Mouse (Mus musculus) retina, postnatal 7 days (tissue): ENCODE data around the gene Ppara.
A peak's percentile ranks its signal among the peaks of the same experiment; 100 is the strongest.

ENCODE experiments used
- DNase-seq: peaks from one replicate; pipeline ENCODE4 v3.0.0-alpha.2; 2012; ENCODE audit warnings: low read depth, low spot score

The Ppara gene

DNA sequence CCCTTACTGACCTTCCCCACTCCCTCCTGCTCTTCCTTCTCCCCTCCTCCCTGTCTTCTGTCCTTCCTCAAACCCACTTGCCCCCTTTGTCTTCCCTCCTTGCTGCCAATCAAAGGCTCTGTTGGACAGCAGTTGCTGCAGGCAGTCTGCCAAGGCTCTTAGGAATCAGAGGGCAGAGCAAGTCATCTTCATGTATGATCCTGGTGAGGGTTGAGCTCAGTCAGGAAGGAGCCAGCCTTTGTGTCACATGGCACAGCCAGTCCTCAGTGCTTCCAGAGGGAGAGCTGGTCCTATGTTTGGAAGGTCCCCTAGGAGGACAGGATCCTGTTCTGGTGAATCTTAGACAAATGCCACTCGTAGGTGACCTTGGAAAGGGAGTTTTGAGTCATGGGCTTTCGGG, 68.1 kb downstream of the Ppara start:
- DNase-seq, result no peak

DNA sequence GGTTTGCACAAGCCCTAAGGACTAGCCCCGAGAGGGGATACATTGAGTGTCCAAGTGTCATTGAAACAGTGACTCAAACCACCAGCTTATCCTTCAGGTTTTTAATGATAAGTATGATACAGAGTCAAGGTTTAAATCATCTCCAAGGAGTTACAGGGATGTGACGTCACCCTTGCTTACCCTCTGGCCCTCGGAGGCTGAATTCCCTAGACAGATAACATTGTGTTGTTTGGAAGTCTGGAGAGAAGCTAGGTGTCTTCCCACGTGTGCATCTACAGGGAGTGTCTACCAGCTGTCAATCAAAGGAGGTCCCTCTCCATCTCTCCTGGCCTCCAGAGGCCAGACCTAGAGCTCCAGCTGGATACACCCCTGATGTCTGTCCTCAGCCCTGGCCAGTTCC, 72.1 kb downstream of the Ppara start:
- no peak for DNase-seq

DNA sequence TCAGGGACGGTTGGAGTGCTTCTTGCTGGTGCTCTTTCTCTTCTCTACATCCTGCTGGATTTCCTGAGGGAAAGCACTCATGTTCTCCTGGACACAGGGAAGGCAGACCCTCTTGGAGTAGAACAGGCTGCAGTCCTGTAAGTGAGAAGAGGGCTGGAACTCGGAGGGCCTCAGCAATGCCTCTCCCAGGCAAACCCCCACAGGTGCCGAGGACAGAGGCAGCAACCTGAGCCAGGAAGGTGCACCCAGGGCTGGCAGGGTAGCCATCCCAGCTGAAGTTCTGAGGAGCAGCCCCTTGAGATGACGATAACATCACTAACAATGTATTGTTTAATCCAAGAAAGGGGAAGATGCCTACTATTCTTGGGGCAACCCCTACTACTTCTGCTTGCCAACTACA, 72.6 kb downstream of the Ppara start:
- DNase-seq, result no peak

DNA sequence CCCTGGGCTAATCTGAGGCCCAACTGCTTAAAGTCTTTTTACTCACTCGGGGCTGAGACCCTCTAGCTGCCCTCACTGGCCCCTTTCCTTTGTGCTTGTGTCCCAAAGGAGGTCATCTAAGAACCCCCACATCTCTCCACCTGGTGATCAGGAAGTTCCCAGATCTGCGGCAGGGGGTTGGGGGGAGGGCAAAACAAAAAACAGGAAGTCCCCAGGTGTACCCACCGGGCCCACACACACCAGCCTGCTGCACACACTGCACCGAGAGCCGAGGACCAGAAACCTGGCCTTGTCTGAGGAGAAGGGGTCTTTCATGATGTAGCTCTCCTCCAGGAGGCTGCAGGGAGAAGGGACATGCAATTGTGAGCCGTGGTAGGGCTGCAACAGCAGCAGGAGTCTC, 73.2 kb downstream of the Ppara start:
- no peak for DNase-seq

DNA sequence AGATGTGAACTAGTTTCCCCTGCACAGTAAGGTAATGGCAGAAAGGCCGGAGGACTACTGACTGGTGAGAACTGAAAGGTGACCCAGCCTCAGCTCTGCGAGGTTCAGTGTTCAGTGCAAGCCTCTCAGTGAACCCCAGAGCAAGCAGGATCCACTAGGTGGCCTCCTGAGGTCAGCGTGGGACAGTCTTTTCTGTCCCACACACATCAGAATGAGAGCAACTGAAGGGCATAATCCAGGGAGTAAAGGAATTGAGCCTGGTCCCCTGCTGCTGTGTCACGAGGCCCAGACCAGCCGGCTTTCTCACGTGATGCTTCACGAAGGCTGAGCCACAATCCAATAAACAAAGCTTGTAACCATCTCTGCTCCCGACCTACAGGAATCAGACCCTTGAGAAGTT, 73.7 kb downstream of the Ppara start:
- no peak for DNase-seq

DNA sequence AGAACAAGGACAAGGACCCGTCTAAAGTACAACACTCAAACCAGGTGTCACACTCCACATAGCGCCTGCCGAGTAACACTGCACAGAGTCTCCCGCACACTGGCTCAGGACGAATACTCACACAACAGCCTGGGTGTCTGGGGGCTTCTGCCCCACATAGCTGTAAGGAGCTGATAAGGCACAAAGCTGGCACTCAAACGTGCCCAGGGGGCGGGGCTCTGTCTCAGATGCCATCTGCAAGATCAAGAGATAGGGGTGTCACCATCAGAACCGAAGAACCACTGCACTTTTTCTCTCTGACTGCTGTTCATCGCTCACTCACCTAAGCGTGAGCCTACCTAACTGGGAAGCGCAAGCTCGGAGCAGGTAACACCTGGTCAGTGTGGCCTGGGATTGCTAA, 74.3 kb downstream of the Ppara start:
- DNase-seq, result no peak

DNA sequence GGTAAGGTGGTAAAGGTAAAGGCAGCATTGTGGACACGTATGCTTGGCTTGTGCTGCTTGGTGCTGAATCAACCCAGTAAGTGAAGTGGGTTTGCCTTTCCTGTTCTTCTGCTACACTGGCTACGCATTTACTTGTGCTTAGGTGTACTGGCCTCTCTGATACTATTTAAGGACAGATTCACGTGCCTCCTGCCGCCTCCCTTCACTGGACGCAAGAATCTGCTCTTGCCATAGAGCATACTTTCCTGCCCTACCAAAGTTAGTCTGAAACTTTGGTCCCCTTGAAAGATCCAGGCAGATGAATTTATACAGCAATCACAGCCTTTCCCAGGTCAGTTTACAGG, 75.7 kb downstream of the Ppara start:
- DNase-seq, result no peak

DNA sequence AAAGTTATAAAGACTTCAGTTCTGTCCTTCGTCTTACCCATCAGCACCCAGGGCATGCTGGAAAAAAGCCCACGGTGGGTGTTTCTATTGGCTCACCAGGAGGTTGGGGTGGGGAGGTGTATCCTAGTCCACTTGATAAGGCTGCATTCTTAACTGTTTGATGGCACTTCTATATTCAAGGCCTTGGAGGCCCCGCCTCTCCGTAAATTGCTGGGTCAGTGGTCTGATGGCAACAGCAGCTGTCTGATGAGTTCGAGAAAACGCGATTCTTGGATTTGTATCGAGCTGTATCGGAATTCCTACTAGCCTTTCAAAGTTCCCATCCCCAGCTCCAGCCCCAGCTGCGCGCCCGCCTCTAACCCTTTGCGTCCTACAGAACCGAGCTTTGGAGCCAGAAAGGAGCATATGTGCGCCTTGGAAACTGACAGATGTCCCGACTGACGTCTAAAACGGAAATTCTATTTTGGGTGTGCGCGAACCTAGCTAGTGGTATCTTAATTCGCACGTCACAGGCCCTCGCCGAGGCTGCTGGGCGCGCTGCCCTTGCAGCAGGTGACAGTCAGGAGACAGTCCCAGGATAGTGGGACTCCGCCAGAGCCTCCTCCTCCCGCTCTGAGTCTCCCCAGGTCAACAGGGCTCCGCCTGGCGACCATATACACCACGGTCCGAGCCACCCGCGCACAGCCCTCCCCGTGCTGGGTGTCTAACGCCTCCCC, 76.2 kb downstream of the Ppara start:
- no peak for DNase-seq

DNA sequence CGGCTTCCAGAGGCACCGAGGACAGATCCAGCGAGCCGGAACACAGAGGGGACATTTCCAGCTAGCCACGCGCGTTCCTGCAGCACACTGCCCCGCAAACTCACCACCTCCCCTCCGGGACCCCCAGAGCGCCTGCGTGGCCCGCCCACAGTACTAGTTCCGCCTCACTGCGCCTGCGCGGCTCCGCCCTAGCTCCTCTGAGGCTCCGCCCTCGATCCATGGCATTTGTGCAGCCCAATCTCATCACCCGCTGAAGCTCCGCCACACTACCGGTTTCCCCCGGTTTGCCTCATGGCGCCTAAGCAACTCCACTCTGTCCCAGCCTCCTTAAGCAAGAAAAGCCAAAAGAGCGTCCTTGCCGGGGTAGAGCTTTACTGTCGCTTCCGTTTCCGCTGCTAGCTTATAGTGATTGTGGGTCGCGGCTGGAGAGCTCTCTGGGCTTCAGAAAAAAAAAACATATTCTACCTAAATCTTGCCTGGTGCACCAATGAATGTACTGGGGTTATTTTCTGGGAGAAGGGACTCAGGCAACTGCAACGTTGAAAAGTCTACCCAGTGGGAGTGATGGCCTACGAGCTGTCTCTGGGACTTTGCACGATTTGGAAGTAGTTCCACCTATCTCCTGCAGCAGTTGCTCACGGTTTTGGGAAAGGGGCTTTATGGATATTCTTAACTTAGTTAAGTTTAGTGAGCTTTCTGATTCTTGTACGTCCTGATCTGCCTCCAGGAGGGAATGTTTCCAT, 76.9 kb downstream of the Ppara start, which contains the start of gene Cdpf1:
Gene Cdpf1, minus strand, starts transcription at position 163 of the 743 bp plus-strand sequence.
- DNase-seq, result peak; percentile 97

DNA sequence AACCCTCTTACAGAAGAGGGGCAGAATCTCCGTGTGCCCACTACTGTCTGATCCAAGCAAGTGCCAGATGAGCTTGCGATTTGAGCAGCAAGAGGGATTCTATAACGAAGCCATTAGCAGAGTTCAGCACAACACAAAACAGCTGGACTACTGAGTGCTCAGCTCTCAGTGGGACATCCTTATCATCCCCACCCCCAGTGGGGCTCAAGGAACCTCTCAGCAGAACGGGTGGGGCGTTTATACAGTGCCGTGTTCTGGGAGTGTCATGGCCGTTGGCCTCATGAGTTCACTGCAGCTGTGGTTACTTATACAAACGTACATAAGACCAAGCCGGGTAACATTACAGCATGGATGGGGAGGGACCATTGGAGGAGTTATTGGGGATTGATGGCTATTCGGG, 78.6 kb downstream of the Ppara start:
- DNase-seq, result no peak

DNA sequence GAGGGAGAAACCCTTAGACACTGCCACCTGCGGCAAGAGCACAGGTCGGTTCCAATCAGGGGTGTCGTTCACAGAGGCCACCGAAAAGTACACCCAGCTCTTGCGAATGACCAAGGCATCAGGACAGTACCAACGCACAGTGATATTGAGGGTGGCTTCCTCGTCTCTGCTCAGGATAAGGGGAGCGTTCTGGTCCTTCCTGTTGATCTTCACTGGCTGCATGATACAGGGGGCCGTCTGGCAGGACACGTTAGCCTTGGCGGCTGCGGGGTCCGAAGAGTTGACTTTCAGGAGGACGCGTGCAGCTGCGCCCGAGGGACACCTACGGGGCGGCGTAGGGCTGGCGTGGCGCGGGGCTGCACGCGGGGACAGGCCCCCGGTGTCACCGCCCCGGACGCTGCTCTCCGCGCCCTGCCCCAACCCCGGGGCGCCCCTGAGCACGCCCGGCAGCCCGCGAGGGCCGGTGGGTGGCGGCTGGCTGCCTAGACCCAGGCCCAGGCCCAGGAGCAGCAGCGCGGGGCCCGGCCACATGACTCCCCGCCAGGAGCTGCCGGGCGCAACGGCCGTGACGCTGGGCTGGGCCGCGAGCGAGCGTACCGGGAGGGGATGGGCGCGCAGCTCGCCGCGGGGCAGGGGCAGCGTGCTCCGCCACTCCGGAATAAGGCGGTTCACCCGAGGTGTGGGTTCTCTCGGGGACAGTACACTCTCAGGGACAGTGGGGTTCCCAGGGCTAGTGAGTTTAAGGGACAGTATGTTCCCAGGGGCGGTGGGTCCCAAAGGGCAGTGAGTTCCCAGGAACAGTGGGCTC, 86.6 kb downstream of the Ppara start, which contains the start of gene Pkdrej:
Gene Pkdrej, minus strand, starts transcription at position 532 of the 808 bp plus-strand sequence.
- no peak for DNase-seq

DNA sequence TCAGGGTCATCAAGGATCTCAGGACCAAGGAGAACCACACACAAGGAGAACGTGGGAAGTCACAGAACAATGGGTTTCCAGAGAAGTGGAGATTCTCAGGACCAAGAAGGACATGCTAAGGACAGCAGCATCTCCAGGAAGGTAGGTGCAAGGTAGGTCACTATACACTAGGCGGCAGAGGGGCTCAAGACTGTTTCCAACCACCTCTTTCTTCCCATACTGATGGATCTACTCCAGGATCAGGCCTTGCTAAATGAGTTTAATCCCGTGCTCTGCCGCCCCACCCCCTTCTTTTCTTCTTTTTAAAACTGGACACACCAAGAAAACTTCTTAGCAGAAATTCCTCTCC, 87.2 kb downstream of the Ppara start:
- DNase-seq, result no peak

DNA sequence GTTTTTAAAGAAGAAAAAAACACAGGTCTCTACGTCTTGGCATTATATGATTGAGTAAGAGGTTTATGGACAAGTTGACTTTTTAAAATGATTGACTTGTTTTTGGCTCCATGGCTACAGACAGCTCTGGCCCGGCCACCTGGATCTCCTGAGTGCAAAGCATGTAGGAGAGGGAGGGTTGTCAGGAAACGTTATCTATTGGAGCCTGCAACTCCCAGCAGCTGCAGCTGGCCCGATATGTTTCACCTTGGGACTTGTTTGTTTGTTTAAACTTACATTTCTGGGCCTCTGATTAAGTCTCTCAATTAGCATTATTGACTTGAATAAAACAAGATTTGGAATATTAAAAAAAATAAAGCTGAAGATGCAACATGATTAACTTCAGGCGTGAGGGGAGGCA, 91.9 kb downstream of the Ppara start:
- no peak for DNase-seq

DNA sequence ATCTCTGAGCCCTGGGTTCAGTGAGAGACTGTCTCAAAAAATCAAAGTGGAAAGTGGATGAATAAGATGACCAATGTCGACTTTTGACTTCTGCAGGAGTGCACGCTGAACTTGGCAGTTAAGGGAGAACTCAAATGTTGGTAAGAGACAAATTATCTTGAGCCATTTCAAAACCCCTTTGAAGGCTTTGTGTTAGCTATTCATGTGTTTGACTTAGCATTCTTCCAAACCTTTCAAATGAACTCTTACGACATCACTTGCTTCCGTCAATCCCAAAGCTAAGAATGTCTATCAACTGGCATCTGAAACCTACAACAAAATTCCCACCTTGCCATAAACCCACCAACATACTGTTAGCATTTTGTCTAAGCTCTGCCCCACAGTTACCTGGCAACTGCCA, 93.3 kb downstream of the Ppara start:
- no peak for DNase-seq

DNA sequence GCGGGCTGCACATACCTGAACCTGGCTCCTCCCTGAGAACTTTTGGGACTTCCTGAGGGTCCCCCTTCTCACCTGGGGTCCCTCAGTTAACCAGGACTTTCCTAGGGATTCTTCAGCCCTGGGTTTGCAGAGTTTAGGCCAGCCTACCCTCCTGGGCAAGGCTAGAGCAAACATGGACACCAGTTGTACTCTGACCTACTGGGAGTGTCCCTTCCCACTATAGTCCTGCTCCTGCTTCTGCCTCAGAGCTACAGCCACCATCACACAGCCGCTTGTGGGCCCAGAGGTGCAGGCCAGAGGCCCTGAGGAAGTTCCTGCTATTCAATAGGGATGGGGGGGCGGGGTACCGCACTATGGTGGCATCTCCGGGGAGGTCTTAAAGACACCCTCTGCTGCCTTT, 94.7 kb downstream of the Ppara start:
- no peak for DNase-seq

DNA sequence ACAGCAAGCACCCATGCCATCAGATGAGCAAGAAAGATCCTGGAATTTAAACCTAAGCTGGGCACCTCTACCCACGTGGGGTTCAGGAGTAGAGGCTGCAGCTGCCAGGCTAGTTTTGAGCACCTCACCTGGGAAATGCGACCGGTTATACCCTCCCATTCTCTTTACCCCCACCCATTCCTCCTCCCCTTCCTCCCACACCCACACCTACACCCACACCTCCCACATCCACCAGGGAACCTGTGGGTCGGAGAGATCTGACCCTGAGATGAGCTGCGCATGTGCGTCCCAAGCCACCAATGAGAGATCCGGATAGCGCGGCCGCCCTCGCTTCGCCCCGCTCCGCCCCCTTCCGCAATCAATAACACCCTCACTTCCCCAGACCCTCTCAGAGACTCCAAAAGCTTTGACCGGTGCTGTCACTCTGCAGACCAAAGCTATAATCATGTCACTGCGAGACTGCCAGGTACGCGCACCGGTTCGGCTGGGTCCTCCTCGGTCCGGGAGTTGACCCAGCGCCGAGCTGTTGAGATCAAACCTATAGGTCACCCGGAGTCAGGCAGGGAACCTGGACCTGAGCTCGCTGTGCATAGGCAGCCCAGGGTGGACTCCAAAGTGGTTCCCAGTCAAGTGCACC, 97.3 kb downstream of the Ppara start, which contains the start of gene Ttc38:
Gene Ttc38, plus strand, starts transcription at position 353 of the 637 bp plus-strand sequence.
- DNase-seq, result peak; percentile 48

DNA sequence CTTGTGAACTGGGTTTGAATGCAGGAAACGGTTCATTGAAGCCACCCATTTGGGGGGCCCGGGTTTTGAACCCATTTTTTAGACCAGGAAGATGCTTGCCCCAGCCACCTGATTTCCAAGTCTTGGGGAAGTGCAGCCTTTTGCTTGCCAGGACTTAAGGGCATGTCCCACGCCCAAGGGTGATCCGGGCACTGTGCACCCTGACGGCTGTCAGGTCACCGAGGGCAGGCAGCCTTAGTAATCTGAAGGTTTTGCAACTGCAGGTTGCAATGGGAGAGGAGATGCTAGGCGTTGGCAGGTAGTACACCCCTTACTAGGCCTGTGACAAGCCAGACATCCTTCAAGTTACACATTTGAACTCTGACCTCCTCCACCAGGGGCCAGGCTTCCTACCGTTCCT, 97.8 kb downstream of the Ppara start:
- DNase-seq, result no peak

DNA sequence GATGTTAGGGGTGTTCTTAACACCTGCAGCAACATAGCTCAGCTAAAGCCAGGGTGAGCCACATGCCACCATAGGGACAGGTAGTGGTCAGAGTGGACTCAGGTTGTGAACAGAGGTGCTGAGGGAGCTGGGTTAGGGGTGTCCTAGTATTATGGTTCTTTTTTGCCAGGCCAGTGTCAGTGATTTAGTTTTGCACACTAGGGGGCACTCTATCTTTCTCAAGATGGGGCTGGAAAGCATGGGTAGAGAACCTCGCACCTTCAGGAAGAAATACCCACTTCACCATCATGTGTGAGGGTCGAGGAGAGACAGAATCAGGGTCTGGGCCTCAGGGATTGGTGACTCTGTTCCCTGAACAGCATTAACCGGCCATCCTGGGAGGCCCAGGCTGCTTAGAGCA, 100.6 kb downstream of the Ppara start:
- no peak for DNase-seq

DNA sequence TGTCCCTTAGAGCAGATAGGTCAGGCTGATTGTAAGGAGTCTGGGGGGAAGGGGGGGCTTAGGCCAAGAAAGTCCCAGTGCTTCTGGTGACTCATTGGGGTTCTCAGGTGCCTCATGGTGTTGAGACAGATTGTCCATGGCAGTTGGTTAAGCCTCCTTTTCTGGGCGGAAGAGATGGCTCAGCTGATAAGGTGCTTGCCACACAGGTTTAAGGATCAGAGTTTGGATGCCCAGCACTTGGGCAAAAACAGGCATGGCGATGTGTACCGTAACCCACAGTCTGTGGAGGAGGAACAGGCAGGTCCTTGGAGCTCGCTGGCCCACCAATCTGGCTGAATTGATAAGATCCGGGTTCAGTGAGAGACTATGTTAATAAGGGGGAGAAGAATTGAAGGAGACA, 102.1 kb downstream of the Ppara start:
- no peak for DNase-seq

DNA sequence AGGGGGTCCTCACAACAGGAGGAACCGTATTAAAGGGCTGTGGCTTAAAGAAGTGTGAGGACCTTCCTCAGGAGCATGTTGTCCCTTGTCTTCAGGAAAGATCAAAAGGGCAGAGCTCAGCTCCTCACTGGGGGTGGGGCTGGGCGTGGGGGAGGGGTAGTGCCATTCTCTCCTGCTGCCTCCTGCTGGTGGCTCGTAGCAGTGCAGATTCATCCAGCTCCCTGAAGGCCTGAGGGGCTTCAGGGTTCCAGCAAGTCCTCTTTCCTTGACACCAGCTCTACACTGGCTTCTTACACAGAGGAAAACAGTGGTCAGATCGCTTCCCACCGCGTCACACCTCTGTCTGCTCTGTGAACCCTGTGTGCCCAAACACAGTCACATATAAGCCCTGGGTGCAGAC, 106.2 kb downstream of the Ppara start:
- DNase-seq, result no peak

DNA sequence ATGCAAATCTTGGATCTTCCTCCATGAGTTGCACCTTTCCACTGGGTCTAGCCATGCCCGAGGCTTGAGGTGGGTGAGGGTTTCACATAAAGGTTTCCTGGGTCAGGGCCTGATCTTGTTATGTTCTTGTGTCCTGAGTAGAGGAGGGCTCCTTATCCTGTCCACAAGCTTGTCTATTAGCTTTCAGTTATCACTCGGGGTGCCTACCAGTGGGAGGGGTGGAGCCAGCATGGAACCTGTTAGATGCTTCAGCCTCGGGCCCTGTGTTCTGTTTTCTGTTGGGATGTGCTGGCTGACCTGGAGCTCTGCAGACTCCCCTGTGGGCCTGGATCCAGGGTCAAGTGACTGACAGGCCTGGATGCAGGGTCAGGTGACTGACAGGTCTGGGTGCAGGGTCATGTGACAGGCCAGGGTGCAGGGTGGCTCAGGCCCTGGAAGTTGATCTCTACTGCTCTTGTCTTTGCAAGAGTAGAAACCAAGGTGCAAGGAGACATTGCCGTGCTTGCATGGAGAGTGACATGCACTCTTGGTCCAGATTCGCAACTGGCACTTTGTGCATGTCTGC, 107.1 kb downstream of the Ppara start:
- no peak for DNase-seq

DNA sequence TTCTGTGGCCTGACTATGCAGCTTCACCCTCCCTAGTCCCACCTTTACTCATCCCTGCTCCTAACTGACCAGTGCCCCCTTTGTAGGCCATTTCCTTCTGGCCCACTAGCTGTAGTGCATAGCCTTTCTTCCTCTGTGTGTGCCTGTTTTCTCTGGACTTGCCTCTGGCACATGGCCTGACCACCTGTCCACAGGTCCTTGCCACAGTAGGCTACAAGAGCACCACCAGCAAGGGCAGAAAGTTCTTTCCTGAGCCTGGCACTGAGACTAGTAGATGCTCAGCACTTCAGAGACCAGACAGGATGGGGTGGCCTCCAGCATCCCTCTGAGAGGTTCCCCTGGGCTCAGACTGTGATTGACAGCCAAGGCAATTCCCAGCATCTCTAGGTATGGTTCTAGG, 110.3 kb downstream of the Ppara start:
- no peak for DNase-seq
